Mouse (Mus musculus): ENCODE measurements at regions not wholly inside any gene's neighbourhood (a gene's known extent, or its start where the extent isn't known, plus 50 kb on each side); places are given as distances from the start of the nearest gene placed in this dataset.

DNA sequence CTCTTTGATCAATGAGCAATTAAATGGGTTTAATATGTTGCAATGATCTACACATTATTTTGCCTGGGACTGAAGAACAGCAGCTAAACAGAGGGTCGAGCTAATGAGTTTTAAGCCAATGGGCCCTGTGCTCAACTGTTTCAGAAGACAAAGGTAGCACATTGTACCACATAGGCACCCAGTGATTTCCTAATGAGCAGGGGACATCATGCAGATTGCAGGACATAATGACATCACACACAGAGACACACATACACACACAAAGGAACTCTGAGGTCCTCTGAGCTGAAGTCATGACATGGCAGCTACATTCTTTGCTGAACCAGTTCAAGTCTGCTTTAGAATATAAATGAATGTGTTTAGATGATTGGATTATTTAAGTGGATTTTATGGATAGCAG lies 71.9 kb downstream of the Zfp330 start:
- no peak overlapping the region for H3K4me2 ChIP-seq
- H3K27ac ChIP-seq = no peak overlapping the region
- peak; percentile 84; the same call in 1 of the 2 replicates for ATAC-seq (ENCODE audit: low FRiP score)
- peaks cover 3% of the 10 kb centered on the region; the same call in 1 of the 2 replicates for H3K4me1 ChIP-seq
- H3K36me3 ChIP-seq (replicated peaks) = no peaks in the 10 kb centered on the region
- no peak overlapping the region for H3K4me3 ChIP-seq (replicated peaks)
- 15% methylated on average over 1 of the region's 1 CpGs for whole genome bisulfite sequencing
- H3K9me3 ChIP-seq = no peaks in the 10 kb centered on the region
- peaks cover 13% of the 10 kb centered on the region for H3K27me3 ChIP-seq
- H3K9ac ChIP-seq = no peak overlapping the region

- no peak overlapping the region for H3K4me3 ChIP-seq (replicated peaks)
- ATAC-seq (ENCODE audit: low FRiP score) = no peak
- H3K27me3 ChIP-seq = peaks cover 13% of the 10 kb centered on the region
- 85% methylated on average over 1 of the region's 1 CpGs for WGBS
- no peak overlapping the region for H3K9ac ChIP-seq
- peaks cover 3% of the 10 kb centered on the region; the same call in 1 of the 2 replicates for H3K4me1 ChIP-seq
- H3K27ac ChIP-seq = no peak overlapping the region
- no peaks in the 10 kb centered on the region for H3K9me3 ChIP-seq
- no peak overlapping the region for H3K4me2 ChIP-seq
- H3K36me3 ChIP-seq (replicated peaks) = no peaks in the 10 kb centered on the region
These were observed 73.5 kb downstream of the Zfp330 start for GRCm38 (mm10) chr8:82700471-82700870.

GRCm38 (mm10) chr8:82699221-82699620 lies 74.7 kb downstream of the Zfp330 start:
- Histone ChIP-seq H3K9me3 (no peaks in the 10 kb centered on the region), H3K4me1 (peaks cover 3% of the 10 kb centered on the region; the same call in 1 of the 2 replicates), H3K4me3 (replicated peaks) (no peak overlapping the region), H3K4me2 (no peak overlapping the region), H3K27ac (no peak overlapping the region), H3K9ac (no peak overlapping the region), H3K36me3 (replicated peaks) (no peaks in the 10 kb centered on the region), H3K27me3 (peaks cover 9% of the 10 kb centered on the region; the same call in 1 of the 2 replicates)
- no peak for ATAC-seq (ENCODE audit: low FRiP score)
- WGBS = 70% methylated on average over 2 of the region's 2 CpGs

- no peaks in the 10 kb centered on the region for H3K36me3 ChIP-seq (replicated peaks)
- ATAC-seq (ENCODE audit: low FRiP score) = no peak
- peaks cover 8% of the 10 kb centered on the region; the same call in 1 of the 2 replicates for H3K27me3 ChIP-seq
- no peak overlapping the region for H3K27ac ChIP-seq
- no peaks in the 10 kb centered on the region for H3K9me3 ChIP-seq
- H3K9ac ChIP-seq = no peak overlapping the region
- H3K4me3 ChIP-seq (replicated peaks) = no peak overlapping the region
- no peak overlapping the region for H3K4me2 ChIP-seq
- H3K4me1 ChIP-seq = peaks cover 3% of the 10 kb centered on the region; the same call in 1 of the 2 replicates
- 72% methylated on average over 2 of the region's 2 CpGs for WGBS
These were observed 75.9 kb downstream of the Zfp330 start for GRCm38 (mm10) chr8:82698071-82698470.

DNA sequence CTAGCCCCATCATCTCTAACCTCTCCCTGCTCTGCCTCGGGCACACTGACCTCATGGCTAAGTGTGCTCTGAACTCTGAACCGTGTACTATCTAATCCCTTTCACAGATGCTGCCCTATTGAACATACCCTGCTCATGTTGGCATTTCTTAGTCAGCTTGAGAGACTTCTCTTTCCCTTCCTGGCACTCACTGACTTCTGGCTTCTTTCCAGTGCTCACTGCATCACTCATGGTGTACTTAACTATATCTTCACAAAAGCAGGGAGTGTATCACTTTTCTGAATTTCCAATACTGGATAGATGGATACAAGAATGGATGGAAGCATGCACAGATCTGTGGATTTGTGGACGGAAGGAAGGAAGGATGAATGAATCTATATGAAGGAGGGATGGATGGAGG lies 80.9 kb downstream of the Zfp330 start:
- Histone ChIP-seq H3K9ac (no peak overlapping the region), H3K4me1 (no peaks in the 10 kb centered on the region), H3K27me3 (no peaks in the 10 kb centered on the region), H3K9me3 (no peaks in the 10 kb centered on the region), H3K4me3 (replicated peaks) (no peak overlapping the region), H3K27ac (no peak overlapping the region), H3K36me3 (replicated peaks) (no peaks in the 10 kb centered on the region), H3K4me2 (no peak overlapping the region)
- ATAC-seq (ENCODE audit: low FRiP score) = no peak
- 74% methylated on average over 3 of the region's 3 CpGs for WGBS

- Histone ChIP-seq H3K9ac (no peak overlapping the region), H3K36me3 (replicated peaks) (no peaks in the 10 kb centered on the region), H3K4me2 (no peak overlapping the region), H3K27ac (no peak overlapping the region), H3K4me1 (no peaks in the 10 kb centered on the region), H3K27me3 (no peaks in the 10 kb centered on the region), H3K4me3 (replicated peaks) (no peak overlapping the region), H3K9me3 (no peaks in the 10 kb centered on the region)
- ATAC-seq (ENCODE audit: low FRiP score) = peak; percentile 33; the same call in 1 of the 2 replicates
- WGBS = 62% methylated on average over 3 of the region's 3 CpGs
These were observed 84.6 kb downstream of the Zfp330 start for GRCm38 (mm10) chr8:82689322-82689721.

GRCm38 (mm10) chr8:82685966-82686365 lies 88.0 kb downstream of the Zfp330 start:
- H3K4me2 ChIP-seq = no peak overlapping the region
- no peak overlapping the region for H3K27ac ChIP-seq
- no peaks in the 10 kb centered on the region for H3K27me3 ChIP-seq
- no peaks in the 10 kb centered on the region for H3K9me3 ChIP-seq
- H3K36me3 ChIP-seq (replicated peaks) = no peaks in the 10 kb centered on the region
- ATAC-seq (ENCODE audit: low FRiP score) = no peak
- no peak overlapping the region for H3K4me3 ChIP-seq (replicated peaks)
- H3K4me1 ChIP-seq = no peaks in the 10 kb centered on the region
- WGBS = 93% methylated on average over 3 of the region's 3 CpGs
- no peak overlapping the region for H3K9ac ChIP-seq

DNA sequence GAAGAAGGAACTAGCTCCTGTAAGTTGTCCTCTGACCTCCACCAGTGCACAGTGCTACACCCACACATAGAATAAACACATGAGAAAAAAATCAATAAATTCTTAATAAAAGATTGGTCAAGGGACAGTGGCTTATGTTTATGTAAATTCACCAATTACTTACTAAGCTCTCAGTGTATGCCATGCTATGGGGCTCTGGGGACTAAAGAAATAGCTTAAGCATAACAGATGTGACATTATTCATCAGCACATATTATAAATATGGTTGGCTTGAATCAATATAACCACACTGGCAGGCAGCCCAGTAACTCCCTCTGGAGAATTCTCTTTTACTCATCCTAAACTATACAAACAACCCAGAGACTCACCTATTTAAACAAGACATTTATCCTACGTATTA lies 95.2 kb downstream of the Zfp330 start:
- H3K27me3 ChIP-seq = no peaks in the 10 kb centered on the region
- 86% methylated on average over 1 of the region's 1 CpGs for WGBS
- no peak for ATAC-seq (ENCODE audit: low FRiP score)
- H3K4me1 ChIP-seq = no peaks in the 10 kb centered on the region
- no peak overlapping the region for H3K4me3 ChIP-seq (replicated peaks)
- H3K36me3 ChIP-seq (replicated peaks) = no peaks in the 10 kb centered on the region
- no peaks in the 10 kb centered on the region for H3K9me3 ChIP-seq
- no peak overlapping the region for H3K27ac ChIP-seq
- no peak overlapping the region for H3K9ac ChIP-seq
- no peak overlapping the region for H3K4me2 ChIP-seq

DNA sequence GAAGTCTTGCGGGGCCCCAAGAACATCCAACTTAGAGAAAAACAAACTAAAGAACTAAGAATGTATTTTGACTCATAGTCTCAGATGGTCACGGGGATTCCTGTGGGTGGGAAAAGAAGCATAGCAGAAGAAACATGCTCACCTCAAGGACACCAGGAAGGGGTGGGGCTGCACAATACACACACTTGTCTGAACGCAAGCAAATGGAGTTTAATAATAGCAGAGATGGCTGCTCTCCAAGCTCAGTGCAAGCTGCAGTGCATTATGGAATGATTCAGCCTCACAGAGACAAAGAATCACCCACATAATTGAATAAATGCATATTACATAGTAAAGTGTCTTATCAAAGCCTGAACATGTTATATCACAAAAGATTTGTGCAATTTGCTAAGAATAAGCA lies 96.2 kb downstream of the Zfp330 start:
- WGBS = 88% methylated on average over 3 of the region's 3 CpGs
- Histone ChIP-seq H3K27me3 (no peaks in the 10 kb centered on the region), H3K36me3 (replicated peaks) (no peaks in the 10 kb centered on the region), H3K4me3 (replicated peaks) (no peak overlapping the region), H3K4me1 (no peaks in the 10 kb centered on the region), H3K9ac (no peak overlapping the region), H3K9me3 (no peaks in the 10 kb centered on the region), H3K27ac (no peak overlapping the region), H3K4me2 (no peak overlapping the region)
- no peak for ATAC-seq (ENCODE audit: low FRiP score)

- WGBS = 90% methylated on average over 4 of the region's 4 CpGs
- Histone ChIP-seq H3K9ac (no peak overlapping the region), H3K27ac (no peak overlapping the region), H3K9me3 (no peaks in the 10 kb centered on the region), H3K4me3 (replicated peaks) (no peak overlapping the region), H3K4me1 (no peaks in the 10 kb centered on the region), H3K4me2 (no peak overlapping the region), H3K27me3 (no peaks in the 10 kb centered on the region), H3K36me3 (replicated peaks) (no peaks in the 10 kb centered on the region)
- ATAC-seq (ENCODE audit: low FRiP score) = no peak
These were observed 104.7 kb downstream of the Zfp330 start for GRCm38 (mm10) chr8:82669241-82669640.

- Histone ChIP-seq H3K9ac (no peak overlapping the region), H3K27ac (no peak overlapping the region), H3K9me3 (no peaks in the 10 kb centered on the region), H3K36me3 (replicated peaks) (no peaks in the 10 kb centered on the region), H3K27me3 (no peaks in the 10 kb centered on the region), H3K4me1 (no peaks in the 10 kb centered on the region), H3K4me2 (no peak overlapping the region), H3K4me3 (replicated peaks) (no peak overlapping the region)
- 95% methylated on average over 4 of the region's 4 CpGs for WGBS
- no peak for ATAC-seq (ENCODE audit: low FRiP score)
These were observed 108.8 kb downstream of the Zfp330 start for GRCm38 (mm10) chr8:82665131-82665530.

- ATAC-seq (ENCODE audit: low FRiP score) = no peak
- H3K4me3 ChIP-seq (replicated peaks) = no peak overlapping the region
- H3K36me3 ChIP-seq (replicated peaks) = no peaks in the 10 kb centered on the region
- no peak overlapping the region for H3K4me2 ChIP-seq
- H3K9me3 ChIP-seq = no peaks in the 10 kb centered on the region
- 86% methylated on average over 1 of the region's 1 CpGs for WGBS
- H3K4me1 ChIP-seq = no peaks in the 10 kb centered on the region
- no peak overlapping the region for H3K9ac ChIP-seq
- no peak overlapping the region for H3K27ac ChIP-seq
- H3K27me3 ChIP-seq = no peaks in the 10 kb centered on the region
These were observed 133.5 kb downstream of the Zfp330 start for GRCm38 (mm10) chr8:82640502-82640901.

- Histone ChIP-seq H3K27ac (no peak overlapping the region), H3K4me1 (no peaks in the 10 kb centered on the region), H3K4me3 (replicated peaks) (no peak overlapping the region), H3K4me2 (no peak overlapping the region), H3K9me3 (no peaks in the 10 kb centered on the region), H3K27me3 (no peaks in the 10 kb centered on the region), H3K36me3 (replicated peaks) (no peaks in the 10 kb centered on the region), H3K9ac (no peak overlapping the region)
- no peak for ATAC-seq (ENCODE audit: low FRiP score)
- WGBS = 85% methylated on average over 2 of the region's 2 CpGs
These were observed 143.5 kb downstream of the Zfp330 start for GRCm38 (mm10) chr8:82630486-82630885.

Measured in forebrain, embryonic 12.5 days (tissue).